Mouse (Mus musculus) right cerebral cortex, postnatal 4 days (tissue): ENCODE data around the gene Lrba.

Source experiments
- DNase-seq: peaks from one replicate; pipeline ENCODE4 v3.0.0-alpha.2; 2022

Gene Lrba

GRCm38 (mm10) chr3:86561396-86561795, 336.9 kb downstream of the Lrba start:
- DNase-seq, result no peak

- DNase-seq, result no peak
Measured at GRCm38 (mm10) chr3:86567312-86567711, 342.8 kb downstream of the Lrba start.

- DNase-seq, result no peak
Measured at GRCm38 (mm10) chr3:86571518-86571917, 347.0 kb downstream of the Lrba start.

GRCm38 (mm10) chr3:86572519-86573244, 348.2 kb downstream of the Lrba start:
- DNase-seq, result no peak

GRCm38 (mm10) chr3:86575312-86575711, 350.8 kb downstream of the Lrba start:
- DNase-seq, result no peak

- DNase-seq, result no peak
Measured at GRCm38 (mm10) chr3:86602284-86602683, 377.8 kb downstream of the Lrba start.

GRCm38 (mm10) chr3:86605775-86606174, 381.3 kb downstream of the Lrba start:
- no peak for DNase-seq

- DNase-seq, result no peak
Measured at GRCm38 (mm10) chr3:86627008-86627743, 402.7 kb downstream of the Lrba start.

GRCm38 (mm10) chr3:86629379-86629778, 404.9 kb downstream of the Lrba start:
- no peak for DNase-seq

- DNase-seq, result no peak
Measured at GRCm38 (mm10) chr3:86635464-86635863, 411.0 kb downstream of the Lrba start.

- no peak for DNase-seq
Measured at GRCm38 (mm10) chr3:86635940-86636339, 411.5 kb downstream of the Lrba start.

GRCm38 (mm10) chr3:86638552-86639348, 414.3 kb downstream of the Lrba start:
- no peak for DNase-seq

- DNase-seq, result no peak
Measured at GRCm38 (mm10) chr3:86641393-86641792, 416.9 kb downstream of the Lrba start.

GRCm38 (mm10) chr3:86641796-86642195, 417.3 kb downstream of the Lrba start:
- no peak for DNase-seq

GRCm38 (mm10) chr3:86646771-86647170, 422.3 kb downstream of the Lrba start:
- no peak for DNase-seq

- DNase-seq, result no peak
Measured at GRCm38 (mm10) chr3:86651006-86651405, 426.5 kb downstream of the Lrba start.

GRCm38 (mm10) chr3:86659326-86659725, 434.8 kb downstream of the Lrba start:
- no peak for DNase-seq

- DNase-seq, result no peak
Measured at GRCm38 (mm10) chr3:86664399-86664798, 439.9 kb downstream of the Lrba start.

- DNase-seq, result no peak
Measured at GRCm38 (mm10) chr3:86668146-86668545, 443.7 kb downstream of the Lrba start.

- DNase-seq, result no peak
Measured at GRCm38 (mm10) chr3:86677573-86678155, 453.2 kb downstream of the Lrba start.

- no peak for DNase-seq
Measured at GRCm38 (mm10) chr3:86687571-86688209, 463.2 kb downstream of the Lrba start.

- DNase-seq, result no peak
Measured at GRCm38 (mm10) chr3:86688438-86688837, 464.0 kb downstream of the Lrba start.

- DNase-seq, result no peak
Measured at GRCm38 (mm10) chr3:86689305-86689704, 464.8 kb downstream of the Lrba start.
